ENCODE assay signal across 12 mouse cellular contexts in the genomic region with DNA sequence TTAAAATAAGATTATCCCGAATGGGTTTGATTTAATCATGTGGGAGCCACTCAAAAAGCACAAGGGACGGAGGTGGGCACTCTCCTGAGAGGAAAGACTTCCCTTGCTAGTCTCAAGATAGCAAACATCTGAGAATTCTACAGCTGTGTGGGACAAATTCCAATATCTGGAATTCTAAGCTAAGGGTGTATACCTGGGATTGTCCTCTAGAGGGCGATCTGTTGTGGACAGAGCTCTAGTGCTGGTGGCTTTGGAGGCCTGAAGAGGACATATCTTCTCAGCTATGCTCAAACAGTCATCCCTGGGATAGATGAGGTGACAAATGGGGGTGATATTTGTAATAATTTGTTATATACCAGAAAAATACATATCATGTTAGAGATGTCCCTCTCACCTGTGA.
DNase-seq lines count a peak whose midpoint lies in the region; ATAC-seq and TF ChIP-seq lines count a peak whose summit lies in the region.
"Had no signal": no experiment of that assay in that cellular context is flagged by ENCODE, and none has a peak within 500 bp of the region (broad histone marks: within the 10 kb centered on the region; RNA-seq: fewer than 3 reads in every experiment).

No protein-coding gene starts in this region.

- no peak overlapping the region for H3K27ac ChIP-seq in kidney, embryonic 16.5 days (ENCODE audit: low read length)
- H3K27ac ChIP-seq: embryonic facial prominence, embryonic 15.5 days; midbrain, embryonic 12.5 days had no signal

- no peaks in the 10 kb centered on the region for H3K4me1 ChIP-seq in kidney, embryonic 16.5 days (ENCODE audit: insufficient read depth, low read length)
- no peaks in the 10 kb centered on the region for H3K4me1 ChIP-seq in E14TG2a.4 (replicated peaks; ENCODE audit: low read depth, low read length)
- H3K4me1 ChIP-seq: embryonic facial prominence, embryonic 15.5 days; midbrain, embryonic 12.5 days had no signal

- DNase-seq in adrenal gland, postnatal 14 days, result peak; percentile 17
- no peak for DNase-seq in adrenal gland, adult 8-10 months
- DNase-seq in kidney, adult 9 months, result peak; percentile 9
- peak; percentile 11 for DNase-seq in embryo, embryonic 9.5 days (ENCODE audit: extremely low spot score)
- no peak for DNase-seq in urinary bladder, adult 2 months (ENCODE audit: low spot score)
- DNase-seq: adrenal gland, postnatal 10 days; kidney, adult 18-20 months had no signal

- no peak overlapping the region for H3K9ac ChIP-seq in kidney, embryonic 16.5 days (replicated peaks; ENCODE audit: low read length)
- H3K9ac ChIP-seq: embryonic facial prominence, embryonic 15.5 days; midbrain, embryonic 12.5 days had no signal

- WGBS in kidney, embryonic 16.5 days, result 45% methylated on average over 3 of the region's 3 CpGs

- no peaks in the 10 kb centered on the region for H3K9me3 ChIP-seq in kidney, embryonic 16.5 days (ENCODE audit: low read length)
- H3K9me3 ChIP-seq in E14TG2a.4 (ENCODE audit: low read length), result no peaks in the 10 kb centered on the region
- H3K9me3 ChIP-seq: embryonic facial prominence, embryonic 15.5 days; midbrain, embryonic 12.5 days had no signal

- no peak overlapping the region for H3K4me3 ChIP-seq in kidney, embryonic 16.5 days (ENCODE audit: low read length)
- H3K4me3 ChIP-seq in E14TG2a.4 (replicated peaks; ENCODE audit: low read length), result no peak overlapping the region
- H3K4me3 ChIP-seq: embryonic facial prominence, embryonic 15.5 days; midbrain, embryonic 12.5 days had no signal

- no peaks in the 10 kb centered on the region for H3K36me3 ChIP-seq in kidney, embryonic 16.5 days (ENCODE audit: insufficient read depth, low read length)
- no peaks in the 10 kb centered on the region for H3K36me3 ChIP-seq in E14TG2a.4 (ENCODE audit: insufficient read depth, low read length)
- H3K36me3 ChIP-seq: embryonic facial prominence, embryonic 15.5 days; midbrain, embryonic 12.5 days had no signal

- ATAC-seq in kidney, embryonic 16.5 days (ENCODE audit: low FRiP score, low TSS enrichment), result no peak
- ATAC-seq in erythroblast, adult 5-6 weeks (replicated peaks; ENCODE audit: low FRiP score, poor library complexity, severe bottlenecking), result no peak

- peak; percentile 75 for TF ChIP-seq CTCF in E14TG2a.4 (conservative IDR thresholded peaks at IDR 0.05; ENCODE audit: low read length)

- H3K4me2 ChIP-seq in kidney, embryonic 16.5 days (replicated peaks; ENCODE audit: low read depth, low read length), result no peak overlapping the region
- H3K4me2 ChIP-seq: embryonic facial prominence, embryonic 15.5 days; midbrain, embryonic 12.5 days had no signal

- H3K27me3 ChIP-seq in kidney, embryonic 16.5 days (ENCODE audit: insufficient read depth, low read length), result no peaks in the 10 kb centered on the region
- no peaks in the 10 kb centered on the region for H3K27me3 ChIP-seq in E14TG2a.4 (ENCODE audit: insufficient read depth, low read length)
- H3K27me3 ChIP-seq: embryonic facial prominence, embryonic 15.5 days; midbrain, embryonic 12.5 days had no signal

Comparison
In these comparisons a context has a peak if more than half of its experiments do, and no peak if none do; other contexts are left out.
1. DNase-seq: peak in adrenal gland, postnatal 14 days (single experiment), kidney, adult 9 months (single experiment) and embryo, embryonic 9.5 days (single experiment); none in adrenal gland, adult 8-10 months (single experiment) and urinary bladder, adult 2 months (single experiment).